Mouse (Mus musculus) left cerebral cortex, adult 9 months (tissue): Measurements from ENCODE around the gene Dtx1.
A peak's percentile ranks its signal among the peaks of the same experiment; 100 is the strongest.

ENCODE experiments used
- DNase-seq, 2 experiments: peaks; one replicate each; pipeline ENCODE4 v3.0.0; 2022; ENCODE audit warnings: low spot score in 2 of 2

Gene Dtx1

DNA sequence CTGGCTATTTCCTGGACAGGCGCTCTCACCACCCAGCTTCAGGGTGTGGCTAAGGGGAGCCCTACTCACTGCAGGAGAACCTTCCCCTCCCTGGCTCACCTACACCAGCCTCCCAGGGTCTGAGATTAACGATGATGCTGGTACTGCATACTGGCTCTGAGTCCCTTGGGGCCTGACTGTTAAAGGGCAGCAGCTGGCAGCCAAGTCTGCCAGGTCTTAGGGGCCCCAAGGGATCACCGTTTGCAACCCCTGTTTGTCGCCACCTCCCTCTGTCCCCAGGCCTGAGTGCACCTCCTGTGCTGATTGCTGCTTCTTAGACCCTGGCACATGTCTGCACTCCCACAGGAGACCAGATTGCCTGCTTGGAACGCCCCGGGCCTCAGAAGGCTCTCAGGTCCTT is 7.3 kb downstream of the Dtx1 start:
- no peak for DNase-seq

DNA sequence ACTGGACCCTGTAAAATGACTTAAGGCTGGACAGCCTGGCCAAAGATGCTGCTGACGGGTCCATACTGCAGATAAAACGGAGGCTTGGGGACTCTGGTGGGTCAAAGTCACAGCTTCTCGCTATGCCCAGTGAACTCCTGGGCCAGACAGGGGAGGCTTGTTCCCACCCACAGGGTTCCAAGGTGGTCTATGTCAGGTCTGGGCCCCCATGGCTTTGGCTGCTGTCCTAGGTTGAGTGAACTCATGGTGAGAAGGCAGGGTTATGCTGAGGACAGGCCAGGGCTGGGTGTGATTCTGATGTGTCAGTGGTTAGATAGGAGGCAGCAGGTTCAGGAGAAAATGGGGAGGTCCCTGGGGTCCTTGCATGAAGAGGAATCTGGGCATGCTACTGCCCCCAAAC is 8.1 kb downstream of the Dtx1 start:
- no peak for DNase-seq

DNA sequence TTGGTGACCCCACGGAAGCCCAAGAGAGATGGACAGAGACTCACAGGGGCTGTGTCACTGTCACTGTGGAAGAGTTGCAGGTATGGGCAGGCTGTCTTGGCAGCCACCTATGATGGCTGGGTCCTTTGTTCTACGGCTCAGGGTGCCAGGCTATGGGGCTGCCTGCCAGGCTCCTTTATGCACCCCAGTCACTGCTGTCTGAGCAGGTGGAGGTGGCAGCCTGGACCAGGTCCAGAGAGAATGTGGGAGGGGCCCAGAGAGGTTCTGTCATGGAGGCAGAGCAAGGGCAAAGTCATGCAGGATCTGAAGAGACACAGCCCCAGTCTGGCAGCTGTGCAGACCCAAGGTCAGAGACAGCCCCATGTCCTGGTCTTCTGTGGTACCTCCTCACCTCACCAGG is 8.8 kb downstream of the Dtx1 start:
- DNase-seq, result no peak

DNA sequence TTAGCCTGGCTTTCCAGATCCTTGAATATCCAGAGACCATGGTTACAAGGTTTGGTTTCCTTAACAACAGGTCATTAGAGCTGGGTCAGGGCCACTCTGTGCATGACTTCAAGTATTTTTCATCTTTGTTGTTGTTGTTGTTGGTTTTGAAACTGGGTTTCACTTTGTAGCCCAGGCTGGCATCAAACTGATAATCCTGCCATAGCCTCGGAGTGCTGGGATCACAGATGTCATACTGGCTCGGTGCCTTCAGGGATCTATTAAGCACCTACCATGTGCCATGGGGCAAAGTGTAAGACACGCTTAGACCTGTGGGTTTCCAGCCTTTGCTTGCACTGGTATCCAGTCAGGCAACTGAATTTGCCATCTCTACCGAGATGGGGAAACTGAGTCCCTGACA is 9.3 kb downstream of the Dtx1 start:
- DNase-seq, result no peak

DNA sequence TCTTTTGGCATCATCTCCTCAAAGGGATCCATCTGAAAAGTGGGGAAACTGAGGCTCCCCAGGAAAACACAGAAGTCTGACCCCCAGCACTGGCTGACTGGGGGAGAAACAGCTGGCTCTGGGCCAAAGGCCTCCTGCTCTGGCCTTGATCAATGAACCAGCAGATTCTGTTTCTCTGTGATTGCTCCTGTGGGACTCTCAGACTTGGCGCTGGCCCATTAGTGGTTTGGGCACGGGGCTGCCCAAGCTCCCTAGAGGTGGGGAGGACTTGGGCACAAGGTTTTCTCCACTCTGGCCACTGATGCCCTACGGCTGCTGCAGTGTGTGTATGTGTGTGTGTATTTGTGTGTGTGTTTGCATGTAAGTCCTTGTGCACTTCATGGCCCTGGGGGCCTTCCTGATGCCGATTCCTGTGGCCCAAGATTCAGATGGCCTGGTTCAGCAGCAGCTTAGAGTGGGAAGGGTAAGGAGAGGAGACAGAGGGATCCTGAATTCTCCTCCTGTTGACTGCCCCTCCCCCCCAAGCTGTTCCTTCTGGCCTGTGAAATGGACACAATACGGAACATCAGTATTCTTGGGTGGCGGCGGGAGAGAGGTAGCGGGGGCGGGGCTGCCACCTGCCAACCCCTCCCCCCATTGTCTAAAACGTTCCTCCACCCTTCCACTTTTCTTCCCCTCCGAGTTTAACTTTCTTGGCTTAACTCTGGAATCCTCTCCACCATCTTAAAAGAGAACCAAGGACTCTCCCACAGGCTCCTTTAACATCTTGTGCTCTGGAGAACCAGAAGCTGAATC is 10.5 kb downstream of the Dtx1 start:
- no peak for DNase-seq

DNA sequence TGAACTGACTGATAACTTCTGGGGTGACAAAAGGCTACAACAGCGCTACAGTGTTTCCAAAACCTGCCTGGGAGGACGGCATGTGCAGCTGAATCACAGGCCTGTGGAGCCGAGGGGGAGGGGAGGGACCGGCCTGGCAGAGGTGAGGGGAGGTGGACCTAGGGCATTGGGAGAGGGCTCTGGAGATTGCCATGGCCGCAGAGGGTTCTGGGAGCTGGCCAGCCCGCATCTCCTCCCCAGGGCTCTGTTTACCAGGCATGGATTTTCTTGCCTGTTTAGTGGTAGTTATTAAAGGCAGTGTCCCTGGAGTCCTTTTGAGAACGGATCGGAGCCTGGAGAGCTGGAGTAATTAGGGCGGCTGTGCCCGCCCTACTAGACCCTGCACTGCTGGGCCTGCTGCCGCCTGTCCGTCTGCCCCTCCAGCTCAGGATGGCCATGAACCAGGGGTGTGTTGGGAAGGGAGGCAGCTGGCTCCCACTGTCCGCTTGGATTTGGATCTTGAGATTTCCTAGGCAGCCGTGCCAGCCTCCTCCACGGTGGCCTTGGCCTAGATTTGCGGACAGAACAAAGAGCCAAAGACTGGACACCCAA is 12.8 kb downstream of the Dtx1 start:
- DNase-seq, result peak in 1 of 2 experiments; percentile 36

DNA sequence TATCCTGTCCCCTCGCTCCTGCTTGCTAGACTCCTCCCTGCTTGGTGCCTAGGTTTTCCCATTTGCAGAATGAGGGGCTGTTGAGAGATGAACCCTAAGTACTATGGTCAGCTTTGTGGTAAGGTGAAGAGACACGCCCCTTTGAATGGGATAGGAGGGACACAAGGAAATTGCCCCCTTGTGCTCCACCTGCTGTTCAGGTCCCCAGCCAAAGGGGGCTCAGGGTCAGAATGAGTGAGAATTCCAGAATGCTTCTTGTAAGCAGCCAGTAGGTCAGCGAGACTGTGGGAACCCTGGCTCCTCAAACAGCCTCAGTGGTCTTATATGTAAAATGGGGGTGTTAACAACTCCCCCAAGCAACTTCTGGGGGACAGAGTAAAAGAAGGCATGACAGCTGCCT is 13.5 kb downstream of the Dtx1 start:
- DNase-seq, result no peak

DNA sequence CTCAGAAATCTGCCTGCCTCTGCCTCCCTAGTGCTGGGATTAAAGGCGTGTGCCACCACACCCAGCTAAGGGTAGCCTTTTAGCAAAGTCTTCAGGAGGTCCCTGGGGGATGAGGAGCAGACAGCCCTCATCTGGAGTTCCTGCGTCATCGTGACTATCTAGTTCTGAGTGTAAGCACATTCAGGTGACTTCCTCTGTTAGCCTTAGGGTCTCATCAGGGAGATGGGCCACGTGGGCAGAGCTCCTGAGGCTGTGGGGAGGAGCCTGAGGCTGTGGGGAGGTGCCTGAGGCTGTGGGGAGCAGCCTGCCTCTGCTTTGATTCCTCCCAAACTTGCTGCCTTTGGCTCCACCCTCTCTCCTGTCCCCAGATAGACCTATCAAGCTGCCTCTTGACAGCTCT is 14.9 kb downstream of the Dtx1 start:
- no peak for DNase-seq

DNA sequence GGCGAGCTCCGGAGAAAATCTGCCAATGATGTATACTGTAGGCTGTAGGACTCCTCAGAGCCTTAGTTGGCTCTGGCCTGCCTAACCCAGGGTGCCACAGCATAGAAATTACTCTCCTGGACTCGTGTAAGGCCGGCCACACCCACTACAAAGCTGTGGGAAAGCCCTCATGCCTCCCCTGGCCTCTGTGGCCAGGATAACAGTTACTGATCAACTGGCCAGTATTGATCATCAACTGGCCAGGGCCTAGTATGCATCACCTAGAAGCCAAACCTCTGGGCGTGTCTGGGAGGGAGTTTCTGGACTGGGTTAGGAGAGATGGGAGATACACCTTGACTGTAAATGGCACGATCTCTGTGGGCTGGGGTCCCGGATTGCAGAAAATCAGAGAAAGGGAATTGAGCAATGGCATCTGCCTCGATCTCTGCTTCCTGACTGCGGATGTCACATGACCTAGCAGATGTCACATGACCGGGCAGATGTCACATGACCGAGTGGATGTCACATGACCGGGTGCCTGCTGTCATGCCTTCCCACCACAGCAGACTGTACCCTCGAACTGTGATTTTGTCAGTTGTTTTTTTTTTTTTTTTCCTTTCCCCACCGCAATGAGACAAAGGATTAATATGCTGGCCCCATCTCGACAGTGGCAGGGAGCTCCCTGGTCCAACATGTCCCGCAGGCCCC is 15.5 kb downstream of the Dtx1 start:
- no peak for DNase-seq

DNA sequence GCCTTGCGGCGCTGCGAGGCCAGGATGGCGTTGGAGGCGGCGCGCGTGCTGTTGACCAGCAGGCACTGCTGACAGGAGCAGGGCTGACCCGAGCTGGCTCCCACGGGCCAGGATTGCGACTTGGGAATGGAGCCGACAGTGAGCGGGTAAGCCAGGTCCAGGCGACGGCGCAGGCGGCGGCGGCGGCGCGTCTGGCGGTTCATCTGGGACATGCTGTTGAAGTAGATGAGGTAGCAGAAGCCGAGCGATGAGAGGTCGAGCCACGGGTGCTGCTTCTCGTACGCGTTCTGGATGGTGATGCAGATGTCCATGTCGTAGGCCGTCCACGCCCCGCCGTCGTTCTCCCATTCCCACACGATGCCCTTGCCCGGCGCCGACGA is 17.0 kb downstream of the Dtx1 start:
- peak in 1 of 2 experiments; percentile 40 for DNase-seq

DNA sequence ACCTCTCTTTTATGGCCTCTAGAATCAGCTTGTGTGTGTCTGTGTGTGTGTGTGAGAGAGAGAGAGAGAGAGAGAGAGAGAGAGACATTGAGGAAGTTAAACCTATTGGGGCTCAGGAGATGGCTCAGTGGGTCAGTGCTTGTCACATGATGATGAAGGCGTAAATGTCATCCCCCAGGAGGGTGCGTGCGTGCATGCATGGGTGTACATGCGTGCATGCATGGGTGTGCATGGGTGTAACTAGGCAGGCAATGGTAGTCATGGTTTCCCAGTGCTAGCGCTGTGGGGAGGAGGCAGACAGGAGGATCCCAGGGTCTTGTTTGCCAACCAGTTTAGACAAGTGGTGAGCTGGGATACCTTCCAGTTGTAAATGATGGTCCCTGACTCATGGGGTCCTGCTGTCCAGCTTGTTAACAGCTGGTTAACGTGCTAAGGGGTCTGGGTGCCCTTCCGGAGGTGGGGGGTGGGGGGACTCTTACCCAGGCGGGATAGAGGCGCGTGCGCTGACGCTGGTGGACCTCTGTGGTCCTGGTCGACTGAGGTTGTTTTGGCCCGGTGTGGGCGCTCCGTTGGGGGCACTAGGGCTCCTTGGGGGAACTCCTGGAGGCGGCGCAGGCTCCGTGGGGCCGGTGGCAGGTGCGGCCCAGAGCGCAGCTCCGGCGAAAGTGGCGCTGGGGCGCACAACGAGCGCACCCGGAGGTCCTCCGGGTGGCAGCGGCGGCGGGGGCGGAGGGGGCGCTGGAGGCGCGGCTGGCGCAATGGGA is 17.6 kb downstream of the Dtx1 start:
- DNase-seq, result no peak

DNA sequence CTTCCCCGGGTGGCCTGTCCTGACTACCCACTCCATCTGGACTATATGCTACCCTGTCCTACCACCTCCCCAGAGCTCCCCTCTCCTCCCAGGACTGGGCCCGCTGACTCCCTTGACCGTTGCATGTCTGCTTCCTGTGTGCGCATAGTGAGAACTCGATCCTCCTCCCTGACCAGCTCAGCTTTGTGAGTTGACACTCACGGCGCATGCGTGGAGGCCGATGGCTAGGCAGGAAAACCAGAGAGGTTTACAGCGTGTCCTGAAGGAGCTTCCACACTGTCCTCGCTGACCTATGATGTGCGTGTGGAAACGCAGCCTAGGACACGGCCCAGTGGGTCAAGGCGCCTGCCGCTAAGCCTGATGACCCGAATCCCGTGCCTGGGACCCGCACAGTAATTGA is 19.7 kb downstream of the Dtx1 start:
- DNase-seq, result no peak

DNA sequence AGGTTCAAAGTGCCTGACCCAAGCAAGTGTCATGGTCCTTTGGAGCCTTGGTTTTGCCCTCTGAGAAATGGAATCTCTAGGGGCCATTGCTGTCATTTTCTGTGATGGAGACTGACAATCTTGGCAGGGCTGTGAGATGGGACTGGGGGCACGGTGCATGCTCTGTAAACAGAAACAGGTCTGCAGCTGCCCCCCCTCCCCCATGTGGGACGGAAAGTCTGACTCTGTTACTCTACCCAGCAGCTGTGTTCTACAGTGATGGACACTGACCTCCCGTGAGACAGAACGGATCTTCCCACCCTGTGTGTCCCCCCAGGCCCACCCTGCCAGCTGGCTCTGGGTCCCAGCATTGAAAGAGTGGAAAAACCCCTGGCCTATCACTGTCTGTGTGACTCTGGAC is 21.3 kb downstream of the Dtx1 start:
- DNase-seq, result no peak

DNA sequence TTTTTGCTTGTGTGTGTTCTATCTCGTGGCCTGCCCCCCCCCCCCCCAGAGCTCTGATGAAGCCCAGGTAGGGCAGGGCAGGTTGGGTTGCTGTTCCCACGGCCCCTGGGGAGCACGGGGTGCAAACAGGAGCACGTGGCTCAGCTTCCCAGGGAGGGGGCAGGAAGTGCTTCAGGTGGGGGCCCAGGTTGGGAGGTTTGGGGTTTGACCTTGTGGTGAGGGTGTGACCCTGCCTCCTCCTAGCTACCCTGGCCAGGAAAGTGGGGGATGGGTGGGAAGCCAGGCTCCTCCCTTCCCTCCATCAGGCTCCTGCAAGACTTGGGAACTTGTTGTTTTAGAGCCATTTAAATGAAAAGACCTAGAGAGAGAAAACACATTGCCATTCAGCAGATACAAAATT is 23.3 kb downstream of the Dtx1 start:
- DNase-seq, result no peak

DNA sequence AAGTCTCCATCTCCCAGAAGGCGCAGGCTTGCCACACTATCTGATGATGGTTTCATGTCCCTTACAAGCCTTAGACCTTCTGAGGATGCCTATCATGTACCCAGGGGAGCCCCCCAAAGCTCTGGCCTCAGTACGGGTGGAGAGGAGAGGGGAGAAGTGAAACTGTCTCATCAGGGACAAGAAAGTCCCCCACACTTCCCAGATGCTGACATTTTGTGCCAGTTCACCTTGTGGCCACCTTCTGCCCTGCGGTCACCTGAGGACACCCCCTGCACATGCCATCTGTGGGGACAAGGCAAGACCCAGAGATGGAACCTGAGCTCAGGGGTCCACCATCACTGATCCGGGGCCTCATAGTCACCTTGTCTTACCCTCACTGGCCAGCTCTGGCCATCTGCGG is 23.8 kb downstream of the Dtx1 start:
- no peak for DNase-seq

DNA sequence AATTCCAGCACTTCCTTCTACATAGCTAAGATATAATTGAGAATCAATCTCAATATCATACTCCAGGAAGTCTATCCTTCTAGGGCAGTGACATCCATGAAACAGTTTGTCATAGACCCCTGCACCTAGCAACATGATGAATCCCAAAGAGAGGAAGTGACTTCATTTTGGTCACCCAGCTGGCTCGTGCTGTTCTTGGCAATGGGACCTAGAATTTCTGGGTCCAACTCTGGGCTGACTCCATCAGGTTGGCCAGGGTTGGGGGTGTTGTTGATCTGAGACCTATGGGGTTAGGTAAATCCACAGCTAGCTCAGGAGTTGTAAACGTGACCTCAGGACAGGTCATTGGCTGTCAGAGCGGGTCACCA is 24.3 kb downstream of the Dtx1 start:
- DNase-seq, result no peak

DNA sequence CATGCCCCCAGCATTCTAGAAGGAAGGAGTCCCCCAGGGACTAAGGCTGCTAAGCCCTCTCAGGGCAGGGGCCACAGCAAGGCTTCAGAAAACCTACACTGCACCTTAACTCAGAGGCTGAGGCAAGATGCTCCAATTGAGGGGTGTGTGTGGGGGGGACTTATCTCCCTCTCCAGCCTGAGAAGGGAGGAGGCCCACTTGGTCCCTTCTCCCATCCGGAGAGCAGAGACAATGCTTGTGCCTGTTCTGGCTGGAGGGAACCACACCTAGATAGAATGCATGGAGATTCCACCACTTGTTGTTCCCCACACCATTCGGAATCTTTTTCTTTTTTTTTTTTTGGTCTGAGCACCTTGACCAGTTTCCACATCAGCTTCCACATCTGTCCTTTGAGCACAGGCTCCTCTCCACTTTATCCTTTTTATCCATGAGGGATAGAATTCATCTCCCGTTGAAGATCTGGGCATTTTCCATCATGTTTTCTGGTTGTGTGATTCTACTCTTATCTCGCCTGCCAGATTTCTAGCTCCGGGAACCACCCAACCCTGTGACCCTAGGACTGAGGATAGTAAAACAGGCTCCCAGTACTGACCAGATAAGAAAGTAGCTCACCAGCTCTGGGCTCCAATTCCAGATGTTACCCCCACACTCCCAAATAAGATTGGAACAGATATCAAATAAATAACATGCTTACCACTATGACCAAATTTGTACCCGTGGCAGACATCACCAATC is 24.8 kb downstream of the Dtx1 start:
- no peak for DNase-seq

DNA sequence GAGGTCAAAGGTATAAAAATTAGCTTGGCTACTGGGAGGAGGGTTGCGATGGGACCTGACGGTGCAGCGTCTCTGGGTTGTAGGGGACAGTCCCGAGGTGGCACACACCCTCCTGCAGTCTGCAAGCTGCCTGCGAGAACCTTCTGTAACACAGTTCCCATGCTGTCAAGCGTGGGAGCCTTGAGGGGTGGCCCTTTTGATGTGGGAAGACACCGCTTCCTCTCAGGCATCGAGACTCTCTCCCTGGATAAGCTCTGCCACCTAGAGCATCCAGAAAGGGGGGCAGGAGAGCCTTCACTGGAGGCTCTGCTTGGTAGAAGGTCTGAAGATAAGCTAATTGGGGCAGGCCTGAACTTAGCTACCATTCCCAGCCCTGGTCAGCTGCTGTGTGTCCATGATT is 26.0 kb downstream of the Dtx1 start:
- no peak for DNase-seq

DNA sequence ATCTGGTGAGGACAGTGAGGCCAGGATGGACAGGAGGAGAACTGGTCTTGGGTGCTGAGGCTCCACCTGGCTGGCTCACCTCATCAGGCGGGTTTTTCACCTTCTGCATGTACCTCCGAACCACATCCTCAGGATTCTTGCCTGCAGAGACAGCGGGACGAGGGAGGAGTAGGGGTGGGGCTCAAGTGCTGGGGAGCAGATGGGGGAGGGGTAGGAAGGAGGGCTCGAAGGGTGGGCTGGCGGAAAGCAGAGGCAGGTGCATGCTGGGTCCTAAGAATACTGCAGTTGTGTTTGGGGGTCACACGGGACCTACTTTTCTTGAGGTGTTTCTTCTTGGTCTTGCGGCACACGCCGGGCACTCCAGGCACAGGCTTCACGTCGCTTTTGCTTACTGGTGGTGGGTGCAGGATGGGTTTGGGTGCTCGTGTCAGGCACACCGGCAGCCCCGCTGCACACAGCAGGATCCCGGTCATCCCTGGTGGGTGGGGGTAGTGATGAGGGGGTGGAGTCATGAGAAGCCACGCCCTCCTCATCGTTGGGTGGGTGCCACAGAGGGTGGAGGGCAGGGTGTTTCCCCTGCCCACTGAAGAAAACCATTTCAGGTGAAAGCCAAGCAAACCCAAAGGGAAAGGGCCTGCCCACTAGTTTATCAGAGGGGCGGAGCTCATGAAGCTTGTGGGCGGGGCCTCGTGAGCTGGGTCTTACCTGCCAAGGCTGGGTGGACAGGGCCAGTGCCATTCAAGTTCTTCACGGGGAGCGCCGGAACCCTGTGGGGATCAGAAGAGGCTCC is 28.6 kb downstream of the Dtx1 start:
- DNase-seq, result no peak

DNA sequence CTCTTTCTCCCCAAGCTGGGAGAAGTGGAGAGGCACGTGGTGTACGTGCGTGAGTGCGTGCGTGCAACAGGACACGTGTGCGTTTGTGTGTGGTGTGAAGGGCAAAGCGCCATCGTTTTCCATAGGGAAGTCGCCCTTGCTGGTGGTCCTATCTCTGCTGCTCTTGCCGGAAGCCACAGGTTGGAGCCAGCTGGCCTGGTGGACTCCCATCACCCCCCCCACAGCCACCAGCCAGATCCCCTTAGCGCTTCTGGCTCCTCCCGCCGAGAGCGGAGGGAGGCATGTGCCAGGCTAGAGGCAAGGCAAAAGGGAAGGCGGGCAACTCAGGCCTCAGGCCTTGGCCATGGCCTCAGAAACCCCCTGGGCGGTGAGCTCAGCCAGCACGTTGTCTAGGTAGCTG is 30.8 kb downstream of the Dtx1 start:
- DNase-seq, result no peak
